Mouse (Mus musculus) intestine, embryonic 16.5 days (tissue): Measurements from ENCODE around the gene Kank3. TPM values are rescaled to one million over a fixed set of nuclear protein-coding genes. Genes with fewer than 3 reads are reported as not detected.
"Not testable (repeated sequence)": the region's sequence is repeated elsewhere in the genome, so short reads cannot be mapped to it uniquely, and the experiment has no call there.

Source experiments
- ATAC-seq: fragments of 200-750 bp; cut with Nextera tagmentation; 2 replicates; pipeline ENCODE4 v1.8.0; 2017; ENCODE audit warnings: moderate TSS enrichment, moderate library complexity
- H3K27ac ChIP-seq: fragments of 300-500 bp; sonication (generic); 2 replicates; pipeline ENCODE4 v1.5.1; 2014; ENCODE audit warnings: mild to moderate bottlenecking, low read length
- H3K27me3 ChIP-seq: fragments of 300-500 bp; sonication (generic); replicated peaks from 2 replicates; pipeline ENCODE4 v1.6.1; 2014; ENCODE audit warnings: low read length, control low read depth, mixed read lengths; ENCODE audit not compliant: control insufficient read depth, insufficient read depth
- H3K36me3 ChIP-seq: fragments of 300-500 bp; sonication (generic); 2 replicates; pipeline ENCODE4 v1.6.1; 2014; ENCODE audit warnings: low read length, control low read depth; ENCODE audit not compliant: control insufficient read depth, insufficient read depth
- H3K4me1 ChIP-seq: fragments of 300-500 bp; sonication (generic); 2 replicates; pipeline ENCODE4 v1.6.1; 2014; ENCODE audit warnings: low read length, control low read depth, mixed read lengths; ENCODE audit not compliant: control insufficient read depth, insufficient read depth
- H3K4me2 ChIP-seq: fragments of 300-500 bp; sonication (generic); 2 replicates; pipeline ENCODE4 v1.6.1; 2014; ENCODE audit warnings: low read depth, low read length, control low read depth
- H3K4me3 ChIP-seq: fragments of 300-500 bp; sonication (generic); 2 replicates; pipeline ENCODE4 v1.5.1; 2014; ENCODE audit warnings: mild to moderate bottlenecking, low read length
- H3K9ac ChIP-seq: fragments of 300-500 bp; sonication (generic); 2 replicates; pipeline ENCODE4 v1.6.1; 2014; ENCODE audit warnings: low read depth, low read length
- H3K9me3 ChIP-seq: fragments of 300-500 bp; sonication (generic); 2 replicates; pipeline ENCODE4 v1.6.1; 2016; ENCODE audit warnings: low read length, control low read depth; ENCODE audit not compliant: control insufficient read depth
- WGBS: fragments of 180-500 bp; shearing (Covaris S2); extraction: QIAGEN DNeasy Blood & Tissue Kit; methylation state at CpG from one replicate; pipeline ENCODE4 v1.1.7; 2014; 5-methylcytosine and 5-hydroxymethylcytosine counted together
- polyA plus RNA-seq: library from polyadenylated mRNA; unstranded; fragments of >200 nt; fragmentation: Nextera tagmentation; extraction: Ambion mirVana; gene quantifications from 2 replicates; pipeline ENCODE4 v1.2.1, GENCODE M21; 2015

Gene Kank3
- polyA plus RNA-seq, 1 experiment from 2014 or later = 22.7 TPM

- ATAC-seq = no peak
- Histone ChIP-seq H3K9me3 (no peaks in the 10 kb centered on the region), H3K4me1 (peaks cover 12% of the 10 kb centered on the region), H3K27ac (0 out of 2 replicates have a peak overlapping the region, but pooled peaks have one; percentile 92), H3K4me3 (peak overlapping the region; percentile 65), H3K27me3 (no peaks in the 10 kb centered on the region), H3K4me2 (peak overlapping the region; percentile 87), H3K9ac (peak overlapping the region; percentile 82), H3K36me3 (peaks cover 10% of the 10 kb centered on the region; the same call in 1 of the 2 replicates)
- WGBS = 73% methylated on average over 5 of the region's 5 CpGs
These were observed 6.3 kb downstream of the Kank3 start for GRCm38 (mm10) chr17:33816612-33817011.

DNA sequence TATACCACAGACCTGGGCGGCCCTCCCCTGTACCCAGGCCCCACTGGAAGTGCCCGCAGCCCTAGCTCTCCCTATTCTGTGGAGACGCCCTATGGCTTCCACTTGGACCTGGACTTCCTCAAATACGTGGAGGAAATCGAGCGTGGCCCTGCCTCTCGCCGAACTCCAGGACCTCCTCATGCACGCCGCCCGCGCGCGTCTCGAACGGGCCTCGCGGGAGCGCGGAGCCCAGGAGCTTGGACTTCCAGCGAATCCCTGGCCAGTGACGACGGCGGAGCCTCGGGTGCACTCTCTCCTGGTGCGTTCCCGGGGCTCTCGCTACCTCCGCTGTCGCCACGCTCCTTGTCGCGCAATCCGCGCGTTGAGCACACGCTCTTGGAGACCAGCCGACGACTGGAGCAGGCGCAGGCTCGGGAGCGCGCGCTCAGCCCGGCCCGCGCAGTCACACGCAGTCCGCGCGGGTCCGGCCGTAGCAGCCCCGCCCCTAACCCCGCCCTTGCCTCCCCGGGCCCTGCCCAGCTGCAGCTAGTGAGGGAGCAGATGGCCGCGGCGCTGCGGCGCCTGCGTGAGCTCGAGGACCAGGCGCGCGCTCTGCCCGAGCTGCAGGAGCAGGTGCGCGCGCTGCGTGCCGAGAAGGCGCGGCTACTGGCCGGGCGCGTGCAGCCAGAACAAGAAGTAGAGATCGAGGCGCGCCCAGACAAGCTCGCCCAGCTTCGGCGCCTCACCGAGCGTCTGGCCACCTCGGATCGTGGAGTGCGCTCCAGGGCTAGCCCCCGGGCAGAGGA, 7.1 kb downstream of the Kank3 start:
- Histone ChIP-seq H3K36me3 (peaks cover 13% of the 10 kb centered on the region; the same call in 1 of the 2 replicates), H3K27me3 (no peaks in the 10 kb centered on the region), H3K9me3 (no peaks in the 10 kb centered on the region), H3K4me1 (peaks cover 10% of the 10 kb centered on the region), H3K4me2 (peak overlapping the region; percentile 93), H3K9ac (peak overlapping the region; percentile 82), H3K4me3 (peak overlapping the region; percentile 65), H3K27ac (peak overlapping the region; percentile 92)
- WGBS = under 1% methylated on average over 89 of the region's 89 CpGs
- peak; percentile 98 for ATAC-seq

- Histone ChIP-seq H3K9me3 (no peaks in the 10 kb centered on the region), H3K4me1 (peaks cover 14% of the 10 kb centered on the region), H3K4me3 (peak overlapping the region; percentile 65), H3K4me2 (peak overlapping the region; percentile 93), H3K27me3 (no peaks in the 10 kb centered on the region), H3K9ac (peak overlapping the region; percentile 82), H3K27ac (peak overlapping the region; percentile 82), H3K36me3 (peaks cover 19% of the 10 kb centered on the region; the same call in 1 of the 2 replicates)
- peak; percentile 49 for ATAC-seq
- 16% methylated on average over 33 of the region's 33 CpGs for WGBS
These were observed 7.8 kb downstream of the Kank3 start for GRCm38 (mm10) chr17:33817969-33818643.

- H3K27ac ChIP-seq = no peak overlapping the region
- peaks cover 23% of the 10 kb centered on the region for H3K4me1 ChIP-seq
- no peak for ATAC-seq
- H3K9ac ChIP-seq = no peak overlapping the region
- peak overlapping the region; percentile 86; the same call in 1 of the 2 replicates for H3K4me2 ChIP-seq
- peak overlapping the region; percentile 13 for H3K4me3 ChIP-seq
- no peaks in the 10 kb centered on the region for H3K27me3 ChIP-seq
- H3K36me3 ChIP-seq = peaks cover 19% of the 10 kb centered on the region; the same call in 1 of the 2 replicates
- H3K9me3 ChIP-seq = no peaks in the 10 kb centered on the region
- WGBS = 74% methylated on average over 1 of the region's 1 CpGs
These were observed 12.2 kb downstream of the Kank3 start for GRCm38 (mm10) chr17:33822436-33822959.

- Histone ChIP-seq H3K36me3 (peaks cover 19% of the 10 kb centered on the region; the same call in 1 of the 2 replicates), H3K4me2 (peak overlapping the region; percentile 86), H3K27ac (0 out of 2 replicates have a peak overlapping the region, but pooled peaks have one; percentile 12), H3K9ac (peak overlapping the region; percentile 83), H3K4me3 (peak overlapping the region; percentile 75), H3K4me1 (peaks cover 18% of the 10 kb centered on the region)
- H3K27me3 ChIP-seq, ATAC-seq, H3K9me3 ChIP-seq: not testable (repeated sequence)
- 68% methylated on average over 8 of the region's 8 CpGs for WGBS
These were observed 12.9 kb downstream of the Kank3 start for GRCm38 (mm10) chr17:33823171-33823570.

GRCm38 (mm10) chr17:33824084-33824996, 14.0 kb downstream of the Kank3 start, which contains the start of the genes Rps28 and Ndufa7:
Gene Rps28 (minus strand): TSS chr17:33824562.
Gene Ndufa7 (plus strand): TSS chr17:33824572.
- Histone ChIP-seq H3K4me2 (peak within 1 kb of the TSS; percentile 86), H3K4me3 (peak within 1 kb of the TSS; percentile 75), H3K4me1 (peaks cover 20% of the 10 kb centered on the region), H3K9ac (peak within 1 kb of the TSS; percentile 83), H3K36me3 (peaks cover 19% of the 10 kb centered on the region; the same call in 1 of the 2 replicates), H3K27me3 (no peaks in the 10 kb centered on the region), H3K9me3 (no peaks in the 10 kb centered on the region), H3K27ac (peak within 1 kb of the TSS; percentile 87)
- ATAC-seq = peak; percentile 89
- WGBS = under 1% methylated on average over 51 of the region's 51 CpGs

GRCm38 (mm10) chr17:33824997-33825330, 14.6 kb downstream of the Kank3 start:
- 5% methylated on average over 6 of the region's 6 CpGs for WGBS
- Histone ChIP-seq H3K9ac (peak overlapping the region; percentile 80), H3K4me1 (peaks cover 20% of the 10 kb centered on the region), H3K36me3 (peaks cover 16% of the 10 kb centered on the region; the same call in 1 of the 2 replicates), H3K27ac (peak overlapping the region; percentile 87), H3K4me3 (peak overlapping the region; percentile 75), H3K4me2 (peak overlapping the region; percentile 74)
- not testable (repeated sequence) for ATAC-seq, H3K9me3 ChIP-seq, H3K27me3 ChIP-seq

DNA sequence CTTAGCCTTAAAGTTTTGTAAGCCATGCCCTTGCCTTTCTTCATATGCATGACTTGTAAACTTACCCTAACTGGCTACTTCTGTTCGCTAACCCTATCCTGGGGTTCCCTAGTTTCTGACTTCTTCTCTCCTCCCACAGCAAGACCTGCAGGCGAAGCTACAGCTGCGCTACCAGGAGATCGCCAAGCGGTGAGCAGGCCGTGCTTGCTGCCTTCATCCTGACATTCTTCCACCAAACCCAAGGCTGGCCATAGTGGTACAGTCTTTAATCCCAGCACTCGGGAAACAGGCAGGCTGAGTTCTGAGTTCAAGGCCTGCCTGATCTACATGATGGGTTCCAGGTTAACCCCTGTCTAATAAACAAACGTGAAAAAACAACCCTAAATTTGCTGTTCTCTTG, 15.1 kb downstream of the Kank3 start:
- no peak for ATAC-seq
- H3K27ac ChIP-seq = no peak overlapping the region

More for the DNA sequence above, 15.1 kb downstream of the Kank3 start:
- 78% methylated on average over 8 of the region's 8 CpGs for WGBS
- Histone ChIP-seq H3K27me3 (no peaks in the 10 kb centered on the region), H3K4me2 (peak overlapping the region; percentile 74), H3K9ac (no peak overlapping the region), H3K9me3 (no peaks in the 10 kb centered on the region), H3K4me3 (peak overlapping the region; percentile 75), H3K36me3 (peaks cover 13% of the 10 kb centered on the region; the same call in 1 of the 2 replicates), H3K4me1 (peaks cover 20% of the 10 kb centered on the region)
